Mouse (Mus musculus) embryo, embryonic 10 days (tissue): ENCODE results near the gene Kdr.
"Not testable (repeated sequence)": the region's sequence is repeated elsewhere in the genome, so short reads cannot be mapped to it uniquely, and the experiment has no call there.

Source experiments
- DNase-seq: peaks from one replicate; pipeline ENCODE4 v3.0.0-alpha.2; 2015; ENCODE audit warnings: low spot score

The Kdr gene

DNA sequence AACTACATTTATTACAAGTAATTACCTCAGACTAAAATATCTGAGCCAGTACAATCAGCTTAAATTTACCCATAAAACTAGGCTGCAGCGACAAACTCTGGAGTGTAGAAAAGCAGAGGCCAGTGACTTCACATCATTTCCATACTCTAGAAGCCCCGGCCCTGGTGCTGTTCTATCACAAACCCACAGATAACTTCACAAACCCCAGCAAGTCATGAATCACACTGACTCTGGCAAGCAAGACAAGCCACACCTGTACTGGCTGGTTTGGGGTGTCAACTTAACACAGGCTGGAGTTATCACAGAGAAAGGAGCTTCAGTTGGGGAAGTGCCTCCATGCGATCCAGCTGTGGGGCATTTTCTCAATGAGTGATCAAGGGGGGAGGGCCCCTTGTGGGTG lies 18.4 kb downstream of the Kdr start:
- DNase-seq = no peak

DNA sequence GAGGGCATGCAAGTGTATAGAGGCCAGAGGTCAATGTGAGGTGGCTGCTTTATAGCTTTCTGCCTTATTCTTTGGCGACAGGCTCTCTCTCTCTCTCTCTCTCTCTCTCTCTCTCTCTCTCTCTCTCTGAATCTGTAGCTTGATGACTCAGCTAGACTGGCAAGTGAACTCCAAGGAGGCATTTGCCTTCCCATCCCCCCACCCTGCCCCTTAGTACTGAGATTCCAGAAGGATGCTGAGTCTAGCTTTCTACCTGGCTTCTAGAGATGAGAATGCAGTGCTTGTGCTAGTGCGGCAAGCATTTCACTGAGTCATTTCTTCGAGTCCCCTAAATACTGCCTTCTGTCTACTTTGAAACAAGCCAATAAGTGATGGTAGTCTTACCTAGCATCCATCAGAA lies 21.7 kb downstream of the Kdr start:
- no peak for DNase-seq

DNA sequence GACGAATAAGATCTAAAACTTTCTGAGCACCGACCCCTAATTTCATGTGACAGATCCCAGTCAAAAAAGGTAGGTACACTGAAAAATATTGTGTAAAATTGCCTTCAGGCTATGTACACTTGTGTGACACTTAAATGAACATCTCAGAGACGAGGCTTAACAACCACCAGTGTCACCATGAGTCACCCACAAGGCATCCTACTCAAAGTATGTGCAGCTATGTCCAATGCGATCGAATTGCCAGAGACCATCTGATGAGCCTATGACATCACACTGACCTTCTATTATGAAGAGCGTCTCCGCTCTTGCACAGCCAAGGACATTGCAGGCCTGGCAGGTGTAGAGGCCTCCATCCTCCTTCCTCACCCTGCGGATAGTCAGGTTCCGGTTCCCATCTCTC lies 22.4 kb downstream of the Kdr start:
- DNase-seq = no peak

DNA sequence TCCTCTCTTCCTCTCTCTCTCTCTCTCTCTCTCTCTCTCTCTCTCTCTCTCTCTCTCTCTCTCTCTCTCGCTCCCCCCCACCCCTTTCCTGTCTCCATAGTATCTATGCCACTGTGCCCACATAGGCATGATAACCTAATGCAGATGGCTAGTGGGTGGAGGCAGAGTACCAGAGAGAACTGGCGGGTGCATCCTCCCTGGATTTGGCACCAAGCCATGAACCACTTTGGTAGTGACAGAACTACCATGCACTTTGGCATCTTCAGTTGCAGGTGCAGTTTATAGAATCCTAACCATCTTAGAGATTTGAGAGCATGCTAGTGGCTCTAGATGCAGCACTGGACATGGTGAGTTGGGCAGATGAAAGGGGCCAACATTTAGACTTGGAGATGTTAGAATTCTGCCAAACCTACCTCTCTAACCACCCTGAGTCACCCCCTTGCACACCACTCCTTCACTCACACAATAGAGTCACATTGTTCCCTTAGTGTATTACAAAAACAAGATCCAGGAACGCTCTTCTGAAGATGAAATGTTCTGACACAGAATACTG lies 23.4 kb downstream of the Kdr start:
- no peak for DNase-seq

DNA sequence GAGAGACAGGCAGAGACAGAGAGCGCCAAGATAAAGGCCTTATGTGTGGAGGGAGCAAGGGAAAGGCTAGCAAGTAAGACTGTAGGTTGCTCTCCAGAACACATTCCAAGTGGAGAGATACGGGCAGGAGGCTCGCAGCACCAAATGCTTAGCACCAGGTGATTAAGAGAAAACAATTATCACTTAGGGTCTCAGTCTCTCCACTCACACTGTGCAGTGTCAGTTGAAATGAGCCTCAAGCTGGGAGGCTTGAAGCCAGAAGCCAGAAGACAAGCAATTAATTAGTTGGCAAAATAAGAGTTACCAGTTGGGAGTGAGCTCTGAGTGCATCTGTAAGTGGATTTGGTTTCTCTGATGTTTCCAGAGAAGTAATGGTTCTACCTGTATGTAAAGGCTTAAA lies 24.0 kb downstream of the Kdr start:
- DNase-seq = no peak

DNA sequence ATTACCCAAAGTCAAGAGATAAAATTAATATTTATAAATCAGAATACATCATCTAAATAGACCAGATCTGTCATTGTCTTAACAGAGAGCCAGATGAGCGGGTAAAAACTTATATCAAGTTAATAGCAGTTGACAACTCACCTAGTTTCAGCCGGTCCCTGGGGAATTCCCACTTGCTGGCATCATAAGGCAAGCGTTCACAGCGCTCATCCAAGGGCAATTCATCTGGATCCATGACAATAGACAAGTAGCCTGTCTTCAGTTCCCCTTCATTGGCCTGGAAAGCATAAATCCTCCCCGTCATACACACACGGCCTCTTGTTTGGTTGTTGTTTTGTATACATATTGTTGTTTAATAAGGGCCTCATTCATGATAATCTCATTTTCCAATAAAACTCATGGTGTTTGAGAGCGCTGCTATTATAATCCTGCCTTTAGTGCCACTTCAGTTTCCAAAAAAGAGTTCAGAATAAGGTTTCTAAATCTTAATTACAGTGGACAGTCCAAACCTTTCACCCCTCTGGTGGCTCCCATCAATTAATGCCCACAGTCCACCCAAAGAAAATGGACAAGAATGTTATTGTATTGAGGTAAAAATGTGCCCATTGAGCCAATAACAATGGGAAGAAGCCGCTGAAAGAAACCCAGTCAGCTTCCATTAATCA lies 26.0 kb downstream of the Kdr start:
- DNase-seq = peak; percentile 15

DNA sequence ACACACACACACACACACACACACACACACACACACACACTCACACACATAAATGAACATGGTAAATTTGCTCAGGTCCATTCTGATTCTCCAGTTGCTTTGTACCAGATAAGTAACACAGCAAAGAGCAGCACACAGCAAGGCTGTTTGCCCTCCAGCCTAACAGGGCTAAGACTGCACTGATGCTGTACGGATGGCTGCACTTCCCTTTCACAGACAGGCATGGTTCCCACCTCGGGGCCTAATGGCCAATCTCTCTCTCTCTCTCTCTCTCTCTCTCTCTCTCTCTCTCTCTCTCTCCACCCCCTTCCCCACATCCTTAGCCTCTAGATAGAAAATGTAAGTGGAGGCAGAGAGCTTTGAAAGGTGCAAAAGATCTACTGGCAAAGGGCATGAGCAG lies 27.4 kb downstream of the Kdr start:
- DNase-seq = peak; percentile 17

DNA sequence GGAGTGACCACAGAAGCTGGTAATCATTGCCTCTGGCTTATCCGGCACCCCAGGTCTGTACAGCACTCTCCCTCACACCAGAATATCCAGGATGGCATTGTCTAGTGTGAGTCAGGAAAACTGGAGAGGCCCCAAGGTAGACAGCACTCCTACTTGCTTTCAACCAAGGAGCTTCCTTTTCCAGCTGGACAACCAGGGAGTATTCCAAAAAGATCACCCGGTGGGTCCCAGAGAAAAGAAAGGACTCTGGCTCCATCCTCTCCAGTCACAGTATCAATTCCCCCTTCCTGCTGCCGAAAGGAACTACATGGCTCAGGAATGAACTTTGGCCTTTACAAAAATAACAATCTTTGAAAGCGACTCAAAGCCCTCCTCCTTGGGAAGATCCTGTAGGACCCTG lies 32.9 kb downstream of the Kdr start:
- no peak for DNase-seq

DNA sequence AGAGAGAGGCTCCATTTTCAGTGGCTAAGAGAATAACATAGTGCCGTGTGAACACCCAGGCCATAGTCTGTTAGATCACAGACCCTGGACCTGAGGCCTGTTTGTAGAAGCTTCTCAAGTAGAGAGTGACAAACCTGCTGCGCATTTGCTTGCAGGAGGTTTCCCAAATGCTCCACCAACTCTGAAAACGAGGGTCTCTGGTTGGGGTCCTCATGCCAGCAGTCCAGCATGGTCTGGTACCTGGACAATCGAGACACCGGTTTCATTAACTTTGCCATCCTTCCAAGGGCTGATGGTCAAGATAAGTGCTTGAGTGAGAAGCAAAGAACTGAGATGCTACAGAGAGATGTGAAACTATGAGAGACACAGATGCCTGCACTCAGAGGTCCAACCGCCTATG lies 35.0 kb downstream of the Kdr start:
- no peak for DNase-seq

DNA sequence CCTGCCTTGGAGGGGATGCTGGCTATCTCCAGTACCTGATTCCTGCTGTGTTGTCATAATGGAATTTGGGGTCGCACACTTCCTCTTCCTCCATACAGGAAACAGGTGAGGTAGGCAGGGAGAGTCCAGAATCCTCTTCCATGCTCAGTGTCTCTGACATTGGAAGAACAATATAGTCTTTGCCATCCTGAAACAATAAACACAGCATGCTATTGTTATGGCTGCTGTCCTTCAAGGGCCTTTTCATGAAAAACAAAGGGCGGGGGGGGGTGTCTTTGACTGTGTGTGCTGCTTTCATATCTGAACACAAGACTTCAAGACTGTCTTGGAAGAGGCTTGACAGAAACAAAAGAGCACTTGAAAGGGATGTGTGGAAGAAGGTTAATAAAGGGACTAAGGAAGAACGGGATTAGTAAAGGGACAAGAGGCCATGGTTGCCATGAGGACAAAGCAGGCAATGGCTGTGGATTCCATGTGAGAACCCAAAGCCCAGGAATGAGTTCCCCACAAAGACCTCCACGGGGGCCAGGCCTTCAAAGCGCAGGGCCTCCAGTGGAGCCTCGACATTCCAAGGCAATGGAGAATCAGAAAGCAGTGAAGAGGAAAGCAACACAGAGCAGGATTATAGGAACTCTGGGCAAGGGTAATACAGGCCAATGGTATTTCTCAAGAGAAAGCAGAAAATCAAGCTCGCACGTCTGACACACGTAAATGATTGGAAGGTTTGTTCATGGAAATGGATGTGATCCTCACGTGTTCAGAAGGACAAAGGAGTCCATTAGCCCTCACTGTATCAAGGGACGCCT lies 36.3 kb downstream of the Kdr start:
- DNase-seq = peak; percentile 12

DNA sequence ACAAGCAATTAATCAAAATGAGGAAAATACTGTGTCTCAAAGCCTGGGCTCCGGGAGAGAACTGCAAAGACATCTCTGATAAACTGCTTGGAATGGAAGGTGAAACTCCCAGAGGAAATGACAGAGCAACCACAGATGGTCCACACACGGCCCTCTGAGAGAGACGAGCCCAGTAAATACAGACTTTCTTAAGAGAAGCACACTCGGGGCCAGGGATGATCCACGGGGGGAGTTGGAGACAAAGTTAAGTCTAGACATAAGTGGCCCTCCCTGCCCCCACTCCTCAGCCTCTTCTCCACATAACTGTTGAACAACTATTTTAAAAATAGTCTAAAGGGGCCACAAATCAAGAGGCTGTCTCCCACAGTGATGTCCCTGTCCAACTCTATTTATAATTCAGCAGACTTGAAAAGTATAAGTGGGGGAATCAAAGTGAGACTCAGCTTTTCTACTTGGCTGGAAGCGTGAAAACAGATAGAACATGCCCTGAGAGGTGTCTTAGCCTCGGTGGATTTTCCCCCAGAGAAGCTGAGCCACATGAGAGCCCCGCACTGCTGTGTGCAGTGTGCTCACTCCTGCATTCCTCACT lies 39.0 kb downstream of the Kdr start:
- no peak for DNase-seq

DNA sequence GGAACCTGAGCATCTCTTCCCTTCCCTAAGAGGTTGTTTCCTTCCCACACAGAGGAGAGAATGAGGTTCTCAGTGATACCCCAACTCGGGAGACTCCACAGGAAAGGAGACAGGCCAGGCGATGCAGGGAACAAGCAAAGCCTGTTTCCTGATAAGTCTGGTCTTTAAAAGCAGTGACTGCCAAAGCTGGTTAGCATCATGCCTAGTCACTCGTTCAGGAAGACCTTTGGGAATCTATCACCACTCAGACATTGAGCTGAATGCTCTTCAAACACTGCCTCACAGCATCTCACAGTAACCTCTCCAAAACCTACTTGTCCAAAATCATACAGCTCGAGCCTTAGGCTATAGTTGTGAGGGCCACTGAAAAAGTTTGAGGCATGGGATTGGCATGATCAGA lies 40.2 kb downstream of the Kdr start:
- no peak for DNase-seq

DNA sequence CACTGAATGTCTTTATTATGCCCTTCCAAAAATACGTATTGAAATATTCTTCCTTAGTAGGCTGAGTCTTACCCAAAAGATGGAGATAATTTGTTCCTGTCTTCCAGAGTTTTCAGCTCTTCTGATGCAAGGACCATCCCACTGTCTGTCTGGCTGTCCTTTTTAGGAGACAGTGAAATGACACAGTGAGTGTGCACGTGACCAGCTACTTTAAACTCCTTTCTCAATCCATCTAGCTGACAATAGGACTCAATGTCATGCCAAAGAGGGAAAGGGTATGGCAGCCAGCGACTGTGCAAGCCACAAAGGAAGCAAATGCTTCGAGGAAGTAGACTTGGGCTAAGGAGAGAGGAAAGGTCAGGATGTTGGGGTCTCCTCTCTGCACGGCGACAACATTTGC lies 42.0 kb downstream of the Kdr start:
- no peak for DNase-seq

DNA sequence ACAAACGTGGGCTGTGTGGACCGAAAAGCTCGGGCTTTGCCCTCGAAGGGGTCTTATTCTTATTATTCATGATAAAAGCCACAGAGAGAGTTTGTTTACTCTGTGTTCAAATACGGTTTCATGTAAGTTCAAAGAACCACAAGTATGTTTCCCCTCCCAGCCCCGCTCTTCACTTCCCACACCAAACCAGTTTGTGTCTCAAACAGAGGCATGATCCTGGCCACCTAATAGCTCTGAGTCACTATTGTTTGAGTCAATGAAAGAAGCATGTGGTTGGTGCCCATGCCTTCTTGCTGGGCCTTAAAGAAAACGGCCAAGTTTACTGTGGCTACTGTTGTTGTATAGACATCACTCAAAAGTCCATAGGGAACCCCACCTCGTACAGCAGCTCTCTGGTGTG lies 43.0 kb downstream of the Kdr start:
- DNase-seq = no peak

DNA sequence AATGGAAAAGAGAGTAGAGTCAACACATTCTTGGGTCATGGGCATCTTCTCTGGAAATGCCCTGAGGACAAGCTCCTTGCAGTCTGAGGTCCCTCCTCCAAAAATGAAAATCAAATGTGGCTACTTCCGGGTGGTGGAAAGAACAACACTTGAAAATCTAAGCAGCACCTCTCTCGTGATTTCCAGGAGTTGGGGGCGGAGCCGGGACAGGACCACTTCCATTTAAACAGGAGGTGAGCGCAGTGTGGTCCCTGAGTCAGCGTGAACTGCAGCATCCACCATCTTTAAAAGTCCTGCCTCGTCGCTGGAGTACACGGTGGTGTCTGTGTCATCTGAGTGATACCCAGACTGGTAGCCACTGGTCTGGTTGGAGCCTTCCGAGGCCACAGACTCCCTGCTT lies 44.1 kb downstream of the Kdr start:
- no peak for DNase-seq

DNA sequence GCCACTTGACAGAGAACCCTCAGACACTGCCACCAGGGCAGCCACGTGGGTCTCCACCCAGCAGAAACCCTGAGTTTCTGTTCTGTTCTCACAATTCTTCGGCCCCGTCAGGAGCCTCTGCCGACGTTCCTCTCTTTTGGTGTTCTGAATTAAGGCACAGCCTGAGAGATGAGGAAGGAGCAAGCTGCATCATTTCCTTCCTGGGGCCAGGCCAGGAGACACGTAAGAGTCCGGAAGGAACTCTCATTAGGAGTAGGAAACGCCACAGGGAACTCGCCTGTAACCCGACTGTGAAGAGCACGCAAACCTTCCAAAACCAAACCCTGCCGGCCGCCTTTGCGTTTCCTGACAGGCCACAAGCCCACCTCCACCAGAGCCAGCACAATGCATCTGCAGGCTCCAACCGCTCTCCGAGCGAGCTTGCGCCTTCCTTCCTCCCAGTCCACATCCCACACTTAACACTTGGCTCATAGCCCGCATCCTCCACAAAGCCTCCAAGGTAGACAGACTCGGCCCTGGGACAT lies 44.7 kb downstream of the Kdr start:
- no peak for DNase-seq

DNA sequence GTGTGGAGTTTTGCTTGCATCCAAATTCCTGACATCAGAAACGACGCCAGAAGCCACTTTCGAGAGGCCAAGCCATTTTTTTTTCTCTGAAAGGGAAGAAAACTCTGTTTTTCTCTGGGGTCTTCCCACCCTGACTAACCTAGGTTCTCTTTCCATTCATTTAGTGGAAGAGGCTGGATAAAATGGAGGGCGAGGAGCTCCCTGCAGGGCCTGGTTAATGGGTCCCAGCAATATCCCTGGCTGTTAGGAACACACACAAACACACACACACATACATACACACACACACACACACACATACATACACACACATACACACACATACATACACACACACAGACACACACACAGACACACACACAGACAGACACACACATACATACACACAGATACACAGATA lies 46.8 kb downstream of the Kdr start:
- DNase-seq = not testable (repeated sequence)

DNA sequence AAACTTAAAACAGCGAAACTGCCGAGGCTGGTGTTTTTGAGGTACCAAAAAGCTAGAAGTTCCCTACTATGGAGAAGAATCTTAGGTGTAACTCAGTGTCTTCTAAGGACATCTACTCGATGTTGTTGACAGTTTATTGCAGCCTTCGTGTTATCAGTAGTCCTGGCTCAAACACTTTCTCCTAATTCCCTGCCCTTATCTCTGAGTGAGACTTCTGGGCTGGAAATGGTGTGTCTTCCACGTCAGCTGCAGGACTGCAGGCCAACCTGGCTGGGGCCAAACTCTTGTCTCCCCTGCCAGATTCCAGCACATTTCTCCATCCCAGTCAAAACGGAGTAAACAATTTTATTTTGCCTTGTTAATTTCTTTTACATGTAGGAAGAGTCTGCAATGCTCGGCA lies 48.3 kb downstream of the Kdr start:
- DNase-seq = no peak

DNA sequence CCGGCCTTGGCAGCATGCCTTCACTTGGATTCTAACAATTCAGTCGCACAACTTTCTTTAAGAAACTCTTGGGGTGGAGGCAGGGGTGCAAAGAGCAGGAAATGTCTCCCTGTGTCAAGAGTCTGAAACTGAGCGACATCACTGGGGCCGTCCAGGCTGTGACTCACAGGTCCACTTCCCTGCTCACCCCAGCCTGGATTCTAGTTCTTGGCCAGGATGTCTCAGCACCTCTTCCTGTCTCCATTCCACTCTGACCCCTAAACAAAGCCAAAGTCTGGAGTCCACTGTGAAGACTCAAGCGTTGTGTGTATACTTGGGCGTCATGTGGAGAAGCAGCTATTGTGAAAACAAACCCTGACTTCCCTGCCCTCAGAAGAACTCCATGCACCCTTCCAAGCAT lies 55.6 kb downstream of the Kdr start:
- DNase-seq = no peak

DNA sequence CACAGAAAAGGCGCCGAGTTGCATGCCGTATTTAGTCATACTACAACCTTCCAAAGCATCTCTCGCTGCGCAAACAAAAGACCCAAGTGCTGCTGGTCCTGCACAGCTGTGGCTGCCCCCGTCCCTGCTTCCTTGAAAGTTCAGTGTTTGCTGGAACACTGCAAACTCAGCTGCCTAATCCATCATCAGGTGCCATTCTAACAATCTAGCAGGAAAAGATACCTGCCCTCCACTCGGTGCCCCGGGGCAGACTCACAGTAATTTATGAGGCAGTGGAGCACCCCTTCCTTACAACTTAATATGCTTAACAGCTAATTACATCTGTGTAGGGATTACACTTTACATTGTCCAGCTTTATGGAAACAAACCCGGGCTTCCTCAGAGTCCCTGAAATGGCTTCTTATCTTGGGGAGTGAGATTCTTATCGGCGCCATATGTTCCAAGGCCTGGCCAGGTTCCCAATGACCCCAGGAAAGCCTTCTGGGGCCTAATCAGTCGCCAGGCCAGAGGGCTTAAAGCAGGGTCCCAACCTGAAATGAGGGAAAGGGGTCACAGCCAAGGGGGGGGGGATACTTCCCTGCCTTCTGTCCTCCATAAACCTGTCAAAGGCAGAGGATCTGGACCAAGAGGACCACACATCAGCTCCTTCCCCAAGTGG lies 56.4 kb downstream of the Kdr start:
- DNase-seq = peak; percentile 37

DNA sequence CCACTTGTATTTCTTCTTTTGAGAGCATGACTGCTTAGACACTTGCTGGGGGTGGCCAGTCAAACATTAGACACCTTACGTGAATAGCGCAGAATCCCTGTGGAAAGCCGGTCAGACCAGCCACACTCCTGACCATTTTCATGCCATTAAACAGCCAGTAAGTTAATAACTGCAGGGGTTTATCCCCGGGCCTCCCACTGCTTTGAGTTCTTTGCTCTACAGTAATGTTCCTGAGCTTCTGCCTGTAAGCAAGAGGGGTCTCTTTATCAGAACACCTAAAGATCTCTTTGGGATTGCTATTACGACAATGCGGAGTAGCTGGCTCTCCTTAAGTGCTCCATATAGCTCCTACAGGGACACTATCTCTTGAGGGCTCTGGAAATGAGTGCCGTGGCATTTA lies 58.7 kb downstream of the Kdr start:
- no peak for DNase-seq

DNA sequence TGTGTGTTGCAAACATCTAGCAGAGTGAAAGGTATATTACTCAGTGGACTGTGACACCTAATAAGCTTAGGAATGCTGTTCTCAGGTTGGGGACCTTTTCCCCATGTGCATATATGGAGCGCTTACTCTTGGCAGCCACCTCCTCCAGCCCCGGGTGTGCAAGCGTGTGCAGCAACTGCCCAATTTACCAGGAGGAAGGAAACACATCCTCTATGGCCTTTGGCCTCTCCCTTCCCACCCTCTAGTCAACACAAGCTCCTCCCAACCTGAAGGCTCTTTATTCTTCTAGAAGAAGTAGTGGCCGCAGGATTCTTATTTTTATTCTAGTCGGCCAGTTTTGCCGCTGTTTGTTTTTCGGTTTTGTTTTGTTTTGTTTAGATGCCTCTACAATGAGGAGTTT lies 60.1 kb downstream of the Kdr start:
- no peak for DNase-seq

DNA sequence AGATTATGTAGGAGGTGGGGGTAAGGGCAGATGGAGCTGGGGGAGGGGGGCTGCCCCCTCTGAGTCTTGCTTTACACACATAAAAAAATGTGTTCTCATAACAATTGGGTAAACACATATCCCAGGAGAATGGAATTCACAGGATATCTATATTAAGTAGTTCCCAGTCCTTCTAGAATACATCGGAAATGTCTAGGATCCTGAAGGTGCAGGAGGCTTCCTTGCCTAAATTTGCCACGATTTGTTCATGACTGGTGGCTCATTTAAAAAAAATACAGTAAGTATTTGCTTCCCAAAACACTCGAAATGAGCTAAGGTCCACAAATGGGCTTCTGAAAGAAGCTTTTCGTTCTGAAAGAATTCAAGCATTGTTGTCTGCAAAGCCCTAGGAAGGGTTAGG lies 61.0 kb downstream of the Kdr start:
- no peak for DNase-seq
